Mouse (Mus musculus): ENCODE results near the gene Cfap77. TPM values are rescaled to one million over a fixed set of nuclear protein-coding genes. Genes with fewer than 3 reads are reported as not detected.
A peak's percentile ranks its signal among the peaks of the same experiment; 100 is the strongest.

The Cfap77 gene
- polyA plus RNA-seq, 1 experiment from 2014 or later, result 0.28 TPM

DNA sequence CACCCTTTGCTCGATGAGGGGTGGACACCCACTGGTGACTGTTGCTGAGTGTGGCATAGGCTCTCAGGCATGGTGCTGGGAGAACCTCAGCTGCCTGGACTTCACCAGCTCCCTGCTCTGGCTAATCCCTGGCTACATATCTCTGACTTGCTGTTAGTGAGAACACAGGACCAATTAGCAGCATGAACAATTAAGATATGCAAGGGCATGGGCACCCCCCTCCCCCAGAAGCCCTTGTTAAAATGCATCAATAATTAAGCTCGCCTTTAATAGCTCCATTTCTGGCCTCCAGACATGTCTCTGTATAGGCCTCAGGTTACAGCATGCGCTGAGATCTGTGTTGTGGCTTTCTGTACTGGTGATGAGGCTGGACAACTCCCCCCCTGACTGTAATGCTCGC lies 76.4 kb downstream of the Cfap77 start:
- H3K9ac ChIP-seq, result no peak overlapping the region
- 67% methylated on average over 4 of the region's 4 CpGs for WGBS
- H3K4me1 ChIP-seq, result peaks cover 35% of the 10 kb centered on the region
- ATAC-seq (ENCODE audit: low FRiP score, low read depth), result no peak
- H3K36me3 ChIP-seq, result no peaks in the 10 kb centered on the region
- no peak overlapping the region for H3K4me3 ChIP-seq
- H3K9me3 ChIP-seq, result no peaks in the 10 kb centered on the region
- H3K4me2 ChIP-seq (replicated peaks), result no peak overlapping the region
- H3K27ac ChIP-seq, result no peak overlapping the region
- H3K27me3 ChIP-seq (replicated peaks), result peaks cover 63% of the 10 kb centered on the region

DNA sequence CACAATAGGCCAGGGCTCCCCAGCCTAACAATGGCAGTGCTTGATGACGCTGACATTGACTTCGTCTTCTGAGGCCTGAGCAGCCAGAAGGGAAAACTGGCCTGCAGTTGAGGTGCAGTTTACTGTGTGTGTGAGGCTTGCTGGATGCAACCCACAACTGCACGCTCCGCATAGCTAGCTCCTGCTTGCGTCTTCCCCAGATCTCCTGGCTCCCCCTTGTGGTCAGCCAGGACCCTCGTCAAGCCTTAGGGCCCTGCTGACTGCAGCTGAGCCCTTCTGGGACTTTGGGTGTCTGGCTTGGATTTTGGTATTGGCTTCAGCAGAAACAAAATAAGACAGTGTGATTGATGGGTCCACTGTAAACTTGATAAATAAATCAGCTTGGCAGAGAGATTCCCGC lies 78.2 kb downstream of the Cfap77 start:
- Histone ChIP-seq H3K9ac (no peak overlapping the region), H3K36me3 (no peaks in the 10 kb centered on the region), H3K4me2 (replicated peaks) (no peak overlapping the region), H3K9me3 (no peaks in the 10 kb centered on the region), H3K27ac (no peak overlapping the region), H3K4me3 (no peak overlapping the region), H3K27me3 (replicated peaks) (peaks cover 67% of the 10 kb centered on the region), H3K4me1 (peaks cover 37% of the 10 kb centered on the region)
- no peak for ATAC-seq (ENCODE audit: low FRiP score, low read depth)
- WGBS, result 9% methylated on average over 7 of the region's 7 CpGs

DNA sequence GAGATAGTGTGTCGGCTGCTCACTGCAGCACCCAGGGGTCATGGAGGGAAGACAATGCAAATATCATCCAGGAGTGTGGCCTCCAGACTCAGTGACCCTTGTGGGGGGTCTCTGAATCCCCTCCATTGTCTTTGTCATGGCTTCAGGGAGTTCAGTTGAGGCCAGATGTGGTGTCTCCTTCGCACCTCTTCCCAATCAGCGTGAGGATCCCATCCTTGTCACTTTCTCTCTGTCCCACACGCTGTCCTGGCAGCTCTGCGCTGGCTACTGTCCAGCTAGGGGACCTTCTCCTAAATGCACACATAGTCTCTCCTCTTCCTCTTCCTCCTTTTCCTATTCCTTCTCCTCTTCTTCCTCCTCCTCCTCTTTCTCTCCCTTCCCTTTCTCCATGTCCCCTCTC lies 79.3 kb downstream of the Cfap77 start:
- Histone ChIP-seq H3K4me2 (replicated peaks) (no peak overlapping the region), H3K27ac (no peak overlapping the region), H3K9ac (no peak overlapping the region), H3K4me1 (peaks cover 37% of the 10 kb centered on the region), H3K4me3 (no peak overlapping the region), H3K36me3 (no peaks in the 10 kb centered on the region), H3K27me3 (replicated peaks) (peaks cover 76% of the 10 kb centered on the region), H3K9me3 (no peaks in the 10 kb centered on the region)
- 67% methylated on average over 5 of the region's 5 CpGs for WGBS
- no peak for ATAC-seq (ENCODE audit: low FRiP score, low read depth)

DNA sequence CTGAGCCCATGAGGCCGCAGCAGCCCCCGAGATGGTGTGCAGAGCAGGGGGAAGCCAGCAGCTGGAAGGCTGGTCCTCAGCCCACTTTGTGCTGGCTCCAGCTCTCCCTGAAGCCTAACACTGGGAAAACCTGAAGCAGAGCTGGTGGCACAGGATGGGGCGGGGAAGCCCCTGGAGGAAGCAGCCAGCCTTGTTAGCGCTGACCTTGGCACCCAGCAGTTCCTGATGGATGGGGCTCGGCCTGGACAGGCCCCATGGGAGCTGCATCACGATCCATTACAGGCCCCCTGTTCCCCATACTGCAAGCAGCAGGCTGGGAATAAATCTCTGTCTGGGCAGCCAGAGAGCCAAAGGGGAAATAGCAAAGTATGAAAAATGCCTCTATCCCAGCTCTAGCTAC lies 80.3 kb downstream of the Cfap77 start:
- Histone ChIP-seq H3K27me3 (replicated peaks) (peaks cover 84% of the 10 kb centered on the region), H3K9ac (no peak overlapping the region), H3K27ac (no peak overlapping the region), H3K4me2 (replicated peaks) (0 out of 2 replicates have a peak overlapping the region, but pooled peaks have one; percentile 1), H3K36me3 (no peaks in the 10 kb centered on the region), H3K4me3 (no peak overlapping the region), H3K4me1 (peaks cover 29% of the 10 kb centered on the region), H3K9me3 (no peaks in the 10 kb centered on the region)
- WGBS, result 21% methylated on average over 6 of the region's 6 CpGs
- ATAC-seq (ENCODE audit: low FRiP score, low read depth), result no peak

DNA sequence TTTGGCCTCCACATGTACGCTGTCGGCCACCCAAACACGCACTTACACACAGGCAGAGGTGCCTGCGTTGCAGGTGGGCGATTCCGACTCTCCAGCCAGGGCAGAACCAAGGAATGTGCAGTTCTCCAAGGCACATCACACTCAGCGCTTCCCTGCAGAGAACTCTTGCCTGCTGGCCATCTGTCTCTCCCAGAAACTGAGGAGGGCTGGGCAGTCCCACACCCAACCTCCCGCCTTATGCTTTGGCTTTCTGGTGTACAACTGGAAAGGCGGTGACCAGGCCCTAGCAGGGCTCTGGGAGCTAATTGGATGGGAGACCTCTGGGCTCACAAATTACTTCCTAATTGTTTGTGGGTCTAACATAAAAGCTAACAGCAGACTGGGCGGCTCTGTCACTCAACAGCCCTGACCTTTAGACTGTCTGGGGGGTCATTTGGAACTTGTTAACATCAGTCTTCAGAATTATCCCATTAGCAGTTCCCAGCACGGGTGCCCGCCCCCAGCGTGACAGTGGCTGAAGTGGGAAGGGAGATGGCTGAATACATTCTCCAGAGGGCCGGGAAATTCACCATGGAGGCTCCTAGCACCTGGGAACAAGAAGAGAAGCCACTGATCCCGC lies 80.9 kb downstream of the Cfap77 start:
- Histone ChIP-seq H3K4me1 (peaks cover 29% of the 10 kb centered on the region), H3K27ac (no peak overlapping the region), H3K9me3 (no peaks in the 10 kb centered on the region), H3K27me3 (replicated peaks) (peaks cover 90% of the 10 kb centered on the region), H3K36me3 (no peaks in the 10 kb centered on the region), H3K9ac (no peak overlapping the region), H3K4me2 (replicated peaks) (no peak overlapping the region), H3K4me3 (no peak overlapping the region)
- ATAC-seq (ENCODE audit: low FRiP score, low read depth), result peak; percentile 17; the same call in 1 of the 2 replicates
- WGBS, result 33% methylated on average over 15 of the region's 15 CpGs

DNA sequence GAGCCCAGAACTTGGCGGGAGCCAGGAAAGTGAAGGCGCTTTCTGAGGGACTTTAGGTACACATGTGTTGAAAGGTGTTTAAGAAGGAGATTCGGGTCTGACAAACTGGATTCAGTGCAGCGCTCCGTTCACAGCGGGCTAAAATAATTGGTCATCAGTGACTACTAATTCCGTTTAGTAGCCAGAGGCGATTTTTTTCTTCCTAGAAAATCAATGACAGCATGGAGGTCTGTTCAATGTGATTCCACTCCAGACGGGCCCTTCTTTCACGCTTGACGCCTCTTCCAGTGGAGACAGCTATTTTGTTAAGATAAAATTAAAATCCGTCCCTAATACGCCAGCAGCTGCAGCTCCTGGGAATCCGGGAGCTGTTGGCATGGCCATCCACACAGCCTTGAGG lies 84.4 kb downstream of the Cfap77 start:
- H3K4me1 ChIP-seq, result peaks cover 47% of the 10 kb centered on the region
- 67% methylated on average over 14 of the region's 14 CpGs for WGBS
- no peak for ATAC-seq (ENCODE audit: low FRiP score, low read depth)
- H3K4me2 ChIP-seq (replicated peaks), result no peak overlapping the region
- H3K4me3 ChIP-seq, result no peak overlapping the region
- peaks cover 84% of the 10 kb centered on the region for H3K27me3 ChIP-seq (replicated peaks)
- H3K36me3 ChIP-seq, result no peaks in the 10 kb centered on the region
- H3K9ac ChIP-seq, result no peak overlapping the region
- H3K9me3 ChIP-seq, result no peaks in the 10 kb centered on the region
- H3K27ac ChIP-seq, result no peak overlapping the region

DNA sequence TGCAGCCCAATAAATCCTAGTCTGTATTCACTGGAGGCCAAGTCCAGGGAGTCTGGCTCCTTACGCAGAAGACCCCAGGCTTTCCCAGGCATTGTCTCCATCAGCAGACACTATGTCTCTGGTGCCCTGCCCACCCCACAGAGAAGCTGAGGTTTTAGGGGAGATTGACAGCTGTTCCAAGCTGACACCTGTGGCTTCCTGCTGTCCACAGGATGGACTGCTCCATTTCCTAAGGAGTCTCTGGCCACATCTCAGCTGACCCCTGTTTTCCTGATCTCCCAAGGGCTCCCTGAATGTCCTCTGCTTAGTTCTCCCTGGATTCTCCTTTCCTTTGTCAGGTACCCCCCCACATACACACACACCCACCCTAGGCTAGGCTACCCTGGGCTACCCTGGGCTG lies 86.6 kb downstream of the Cfap77 start:
- Histone ChIP-seq H3K4me2 (replicated peaks) (no peak overlapping the region), H3K4me1 (peaks cover 28% of the 10 kb centered on the region), H3K27me3 (replicated peaks) (peaks cover 80% of the 10 kb centered on the region), H3K4me3 (no peak overlapping the region), H3K9ac (no peak overlapping the region), H3K27ac (no peak overlapping the region), H3K36me3 (no peaks in the 10 kb centered on the region), H3K9me3 (no peaks in the 10 kb centered on the region)
- ATAC-seq (ENCODE audit: low FRiP score, low read depth), result no peak
- 43% methylated on average over 1 of the region's 1 CpGs for WGBS

DNA sequence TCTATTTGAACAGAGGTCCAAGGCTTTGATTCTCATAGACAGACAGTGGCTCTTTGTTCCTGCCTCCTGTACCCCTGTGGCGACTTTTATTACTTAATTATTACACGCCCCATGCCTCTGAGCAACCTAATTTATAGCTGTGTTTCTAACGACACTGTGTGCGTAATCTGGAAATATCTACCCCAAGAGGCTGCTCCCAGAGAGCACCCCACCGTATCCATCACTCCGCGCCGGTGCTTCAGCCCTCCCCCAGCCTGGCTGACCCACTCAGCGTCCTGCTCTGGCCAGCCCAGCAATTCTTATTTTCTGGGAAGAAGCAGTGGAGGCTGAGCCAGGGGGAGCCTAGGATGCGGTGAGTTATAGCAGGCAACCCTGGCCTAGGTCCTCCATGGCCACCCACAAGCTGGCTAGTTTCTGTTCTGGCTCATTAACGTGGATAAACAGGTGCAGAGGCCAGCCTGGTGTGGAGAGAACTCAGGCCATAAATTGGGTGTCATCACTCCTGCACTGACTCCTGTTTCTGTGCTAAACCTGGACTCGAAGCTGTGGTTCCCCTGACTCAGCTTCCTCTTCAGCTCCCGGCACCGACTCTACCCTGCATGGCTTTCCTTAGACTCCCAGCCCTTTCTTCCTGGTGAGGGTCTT lies 88.6 kb downstream of the Cfap77 start:
- Histone ChIP-seq H3K27me3 (replicated peaks) (peaks cover 85% of the 10 kb centered on the region), H3K4me2 (replicated peaks) (peak overlapping the region; percentile 40), H3K9me3 (no peaks in the 10 kb centered on the region), H3K27ac (peak overlapping the region; percentile 68; the same call in 1 of the 2 replicates), H3K4me1 (peaks cover 26% of the 10 kb centered on the region), H3K4me3 (no peak overlapping the region), H3K36me3 (no peaks in the 10 kb centered on the region), H3K9ac (no peak overlapping the region)
- peak; percentile 78 for ATAC-seq (ENCODE audit: low FRiP score, low read depth)
- 5% methylated on average over 14 of the region's 14 CpGs for WGBS

DNA sequence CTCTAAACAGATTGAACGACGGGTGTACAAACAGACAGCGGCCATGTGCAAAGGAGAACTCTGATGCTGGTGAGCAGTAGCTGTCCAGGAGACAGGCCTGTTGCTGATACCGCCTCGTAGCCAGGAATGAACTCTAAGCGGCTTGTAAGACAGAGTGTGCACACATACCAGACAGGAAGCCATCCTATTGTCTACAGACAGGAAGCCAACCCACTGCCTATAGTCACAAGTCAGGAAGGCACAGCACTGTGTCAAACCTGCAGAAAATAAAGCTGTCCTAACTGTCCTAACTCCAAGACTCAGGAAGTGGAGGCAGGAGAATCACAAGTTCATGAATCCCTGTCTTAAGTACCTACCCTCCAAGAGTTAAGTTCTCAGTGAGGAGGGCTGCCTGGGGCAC lies 91.3 kb downstream of the Cfap77 start:
- Histone ChIP-seq H3K4me1 (peaks cover 26% of the 10 kb centered on the region), H3K9ac (no peak overlapping the region), H3K4me3 (no peak overlapping the region), H3K4me2 (replicated peaks) (no peak overlapping the region), H3K27me3 (replicated peaks) (peaks cover 71% of the 10 kb centered on the region), H3K27ac (no peak overlapping the region), H3K36me3 (no peaks in the 10 kb centered on the region), H3K9me3 (no peaks in the 10 kb centered on the region)
- ATAC-seq (ENCODE audit: low FRiP score, low read depth), result no peak
- 84% methylated on average over 6 of the region's 6 CpGs for WGBS

DNA sequence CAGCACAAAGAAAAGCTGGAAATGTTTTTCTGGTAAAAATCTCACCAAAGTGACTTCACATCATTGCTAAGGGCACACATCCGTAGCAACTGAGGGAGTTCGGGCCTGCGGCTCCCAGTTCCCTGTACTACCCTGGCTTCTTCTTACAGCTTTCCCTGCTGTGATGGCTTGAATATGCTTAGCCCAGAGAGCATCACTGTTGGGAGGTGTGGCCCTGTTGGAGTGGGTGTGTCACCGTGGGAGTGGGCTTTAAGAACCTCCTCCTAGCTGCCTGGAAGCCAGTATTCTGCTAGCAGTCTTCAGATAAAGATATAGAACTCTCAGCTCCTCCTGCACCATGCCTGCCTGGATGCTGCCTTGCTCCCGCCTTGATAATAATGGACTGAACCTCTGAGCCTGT lies 93.2 kb downstream of the Cfap77 start:
- H3K4me2 ChIP-seq (replicated peaks), result no peak overlapping the region
- H3K27me3 ChIP-seq (replicated peaks), result peaks cover 52% of the 10 kb centered on the region
- no peak for ATAC-seq (ENCODE audit: low FRiP score, low read depth)
- H3K27ac ChIP-seq, result no peak overlapping the region
- H3K9me3 ChIP-seq, result no peaks in the 10 kb centered on the region
- no peak overlapping the region for H3K4me3 ChIP-seq
- no peak overlapping the region for H3K9ac ChIP-seq
- 64% methylated on average over 5 of the region's 5 CpGs for WGBS
- peaks cover 13% of the 10 kb centered on the region for H3K4me1 ChIP-seq
- H3K36me3 ChIP-seq, result no peaks in the 10 kb centered on the region

DNA sequence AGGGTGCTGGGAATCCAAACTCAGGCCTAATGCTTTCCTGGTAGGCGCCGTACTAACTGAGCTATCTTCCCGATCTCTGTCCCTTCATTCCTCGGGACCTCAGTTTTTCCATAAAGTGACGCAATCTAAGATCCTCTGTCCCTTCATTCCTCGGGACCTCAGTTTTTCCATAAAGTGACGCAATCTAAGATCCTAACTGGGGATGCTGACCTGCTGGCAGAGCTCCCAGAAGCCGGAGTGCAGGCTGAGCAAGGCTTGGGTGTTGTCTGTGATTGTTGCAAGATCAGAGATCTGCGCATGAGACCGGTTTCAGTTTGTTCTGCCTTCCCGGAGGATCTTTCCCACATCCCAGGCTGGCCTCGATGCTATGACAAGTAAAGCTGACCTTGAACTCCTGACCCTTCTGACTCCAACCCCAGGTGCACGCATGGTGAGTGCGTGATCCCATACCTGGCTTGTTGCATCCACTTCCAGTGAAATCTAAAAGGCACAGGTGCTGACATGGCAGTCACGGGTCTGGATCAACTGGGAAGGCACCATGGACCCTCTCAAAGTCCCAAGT lies 93.8 kb downstream of the Cfap77 start:
- Histone ChIP-seq H3K27me3 (replicated peaks) (peaks cover 53% of the 10 kb centered on the region), H3K9ac (no peak overlapping the region), H3K4me3 (no peak overlapping the region), H3K4me2 (replicated peaks) (no peak overlapping the region), H3K36me3 (no peaks in the 10 kb centered on the region), H3K27ac (no peak overlapping the region), H3K9me3 (no peaks in the 10 kb centered on the region), H3K4me1 (peaks cover 8% of the 10 kb centered on the region)
- ATAC-seq (ENCODE audit: low FRiP score, low read depth), result no peak
- WGBS, result 90% methylated on average over 15 of the region's 15 CpGs

DNA sequence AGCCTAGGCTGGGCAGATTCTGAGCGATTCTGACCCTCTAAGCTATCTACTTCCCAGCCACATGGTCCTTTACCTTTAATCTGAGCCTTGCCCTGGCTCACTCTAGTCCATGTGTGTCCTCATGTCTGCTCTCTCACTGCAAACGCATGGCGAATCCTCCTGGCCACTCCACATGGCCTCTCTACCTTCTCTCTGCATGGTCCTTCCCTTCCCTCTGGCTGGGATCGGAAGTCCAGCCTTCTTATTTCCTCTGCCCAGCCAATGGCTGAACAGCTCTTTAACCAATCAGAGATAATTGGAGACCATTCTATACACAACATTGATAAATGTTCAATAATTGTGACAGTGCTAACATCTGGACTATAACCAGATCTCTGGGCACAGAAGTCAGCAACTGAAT lies 98.0 kb downstream of the Cfap77 start:
- H3K9me3 ChIP-seq, result no peaks in the 10 kb centered on the region
- ATAC-seq (ENCODE audit: low FRiP score, low read depth), result no peak
- H3K4me2 ChIP-seq (replicated peaks), result no peak overlapping the region
- WGBS, result 85% methylated on average over 4 of the region's 4 CpGs
- no peak overlapping the region for H3K4me3 ChIP-seq
- no peak overlapping the region for H3K27ac ChIP-seq
- H3K4me1 ChIP-seq, result no peaks in the 10 kb centered on the region; the same call in 1 of the 2 replicates
- no peak overlapping the region for H3K9ac ChIP-seq
- peaks cover 28% of the 10 kb centered on the region for H3K27me3 ChIP-seq (replicated peaks)
- H3K36me3 ChIP-seq, result no peaks in the 10 kb centered on the region
